ENCODE assay signal across 12 mouse cellular contexts in genomic region chr2:115723452-115723851, GRCm38 (mm10).
DNase-seq lines count a peak whose midpoint lies in the region; ATAC-seq and TF ChIP-seq lines count a peak whose summit lies in the region.
"Had no signal": no experiment of that assay in that cellular context is flagged by ENCODE, and none has a peak within 500 bp of the region (broad histone marks: within the 10 kb centered on the region; RNA-seq: fewer than 3 reads in every experiment).

No protein-coding gene starts in this region.

- H3K27ac ChIP-seq in forebrain, embryonic 10.5 days = peak overlapping the region; percentile 12; the same call in 1 of the 2 replicates
- H3K27ac ChIP-seq in forebrain, embryonic 11.5 days (ENCODE audit: low read depth, low read length) = no peak overlapping the region
- no peak overlapping the region for H3K27ac ChIP-seq in liver, adult 2 months (replicated peaks; ENCODE audit: insufficient read depth, low read depth, low read length)
- H3K27ac ChIP-seq in forebrain, embryonic 12.5 days = peak overlapping the region; percentile 54; the same call in 1 of the 2 replicates
- H3K27ac ChIP-seq in midbrain, embryonic 16.5 days (ENCODE audit: low read length) = no peak overlapping the region
- no peak overlapping the region for H3K27ac ChIP-seq in layer of hippocampus, adult 2 months
- H3K27ac ChIP-seq: liver, embryonic 12.5 days had no signal

- ATAC-seq in forebrain, embryonic 11.5 days (replicated peaks; ENCODE audit: low FRiP score) = no peak; the same call in 1 of the 2 replicates
- peak; percentile 45 for ATAC-seq in forebrain, embryonic 12.5 days (ENCODE audit: low FRiP score)
- ATAC-seq in midbrain, embryonic 16.5 days = peak; percentile 63
- ATAC-seq: inflammation-experienced regulatory T-cells, adult 6 months; liver, embryonic 12.5 days had no signal

- H3K79me2 ChIP-seq in liver, adult 2 months (ENCODE audit: control insufficient read depth, insufficient read depth, low read length) = no peaks in the 10 kb centered on the region

- peaks cover 43% of the 10 kb centered on the region for H3K27me3 ChIP-seq in forebrain, embryonic 10.5 days (ENCODE audit: poor library complexity, severe bottlenecking)
- no peaks in the 10 kb centered on the region for H3K27me3 ChIP-seq in forebrain, embryonic 11.5 days (ENCODE audit: control insufficient read depth, insufficient read depth, low read length)
- H3K27me3 ChIP-seq in liver, adult 2 months (ENCODE audit: control insufficient read depth, insufficient read depth, low read length) = no peaks in the 10 kb centered on the region
- H3K27me3 ChIP-seq in forebrain, embryonic 12.5 days = no peaks in the 10 kb centered on the region
- no peaks in the 10 kb centered on the region for H3K27me3 ChIP-seq in midbrain, embryonic 16.5 days (ENCODE audit: control insufficient read depth, insufficient read depth, low read depth, low read length)
- H3K27me3 ChIP-seq: liver, embryonic 12.5 days had no signal

- WGBS in forebrain, embryonic 10.5 days = 25% methylated on average over 8 of the region's 8 CpGs
- WGBS in forebrain, embryonic 11.5 days = 22% methylated on average over 8 of the region's 8 CpGs
- 75% methylated on average over 8 of the region's 8 CpGs for WGBS in liver, adult 2 months
- WGBS in forebrain, embryonic 12.5 days = 14% methylated on average over 8 of the region's 8 CpGs
- 16% methylated on average over 8 of the region's 8 CpGs for WGBS in midbrain, embryonic 16.5 days

- peaks cover 17% of the 10 kb centered on the region for H3K36me3 ChIP-seq in forebrain, embryonic 10.5 days (replicated peaks)
- H3K36me3 ChIP-seq in forebrain, embryonic 11.5 days (ENCODE audit: control insufficient read depth, insufficient read depth, low read length) = no peaks in the 10 kb centered on the region
- no peaks in the 10 kb centered on the region for H3K36me3 ChIP-seq in liver, adult 2 months (ENCODE audit: control insufficient read depth, insufficient read depth, low read length)
- H3K36me3 ChIP-seq in forebrain, embryonic 12.5 days (replicated peaks) = peaks cover 13% of the 10 kb centered on the region; the same call in 1 of the 2 replicates
- peaks cover 4% of the 10 kb centered on the region for H3K36me3 ChIP-seq in midbrain, embryonic 16.5 days (ENCODE audit: control insufficient read depth, insufficient read depth, low read length)

- H3K9ac ChIP-seq in forebrain, embryonic 11.5 days (ENCODE audit: low read length) = no peak overlapping the region
- H3K9ac ChIP-seq in liver, adult 2 months (ENCODE audit: low read depth, low read length) = no peak overlapping the region
- H3K9ac ChIP-seq in forebrain, embryonic 12.5 days = no peak overlapping the region
- H3K9ac ChIP-seq in midbrain, embryonic 16.5 days (ENCODE audit: low read depth, low read length) = no peak overlapping the region
- H3K9ac ChIP-seq: liver, embryonic 12.5 days had no signal

- no peak overlapping the region for H3K4me3 ChIP-seq in forebrain, embryonic 10.5 days
- H3K4me3 ChIP-seq in forebrain, embryonic 11.5 days (ENCODE audit: low read depth, low read length) = no peak overlapping the region
- no peak overlapping the region for H3K4me3 ChIP-seq in liver, adult 2 months (ENCODE audit: insufficient read depth, low read depth, low read length)
- no peak overlapping the region for H3K4me3 ChIP-seq in forebrain, embryonic 12.5 days (replicated peaks)
- H3K4me3 ChIP-seq in midbrain, embryonic 16.5 days (ENCODE audit: low read depth, low read length) = no peak overlapping the region
- H3K4me3 ChIP-seq in layer of hippocampus, adult 2 months = no peak overlapping the region
- H3K4me3 ChIP-seq: erythroblast, embryonic 14.5 days; liver, embryonic 12.5 days had no signal

- peaks cover 50% of the 10 kb centered on the region for H3K4me1 ChIP-seq in forebrain, embryonic 10.5 days
- peaks cover 6% of the 10 kb centered on the region; the same call in 1 of the 2 replicates for H3K4me1 ChIP-seq in forebrain, embryonic 11.5 days (replicated peaks; ENCODE audit: control insufficient read depth, insufficient read depth, low read length)
- no peaks in the 10 kb centered on the region for H3K4me1 ChIP-seq in liver, adult 2 months (ENCODE audit: control insufficient read depth, insufficient read depth, low read length)
- peaks cover 41% of the 10 kb centered on the region for H3K4me1 ChIP-seq in forebrain, embryonic 12.5 days
- H3K4me1 ChIP-seq in midbrain, embryonic 16.5 days (ENCODE audit: control insufficient read depth, insufficient read depth, low read length) = peaks cover 10% of the 10 kb centered on the region
- H3K4me1 ChIP-seq: liver, embryonic 12.5 days had no signal

- no peak for TF ChIP-seq POLR2A in liver, adult 2 months (IDR thresholded peaks at IDR 0.05; ENCODE audit: extremely low read depth, insufficient read depth, low read length)

- no peak for DNase-seq in forebrain, embryonic 10.5 days (ENCODE audit: extremely low spot score, low spot score)
- no peak for DNase-seq in forebrain, embryonic 11.5 days (ENCODE audit: low spot score)
- peak; percentile 10 for DNase-seq in liver, adult 2 months (ENCODE audit: extremely low read depth, low read depth, low spot score)
- no peak for DNase-seq in liver
- no peak for DNase-seq in layer of hippocampus, adult 2 months (ENCODE audit: low spot score in 2 of 2)
- no peak for DNase-seq in spleen, postnatal 10 days (ENCODE audit: low spot score in 2 of 2)
- DNase-seq: heart, adult 18-20 months had no signal

- peaks cover 18% of the 10 kb centered on the region for H3K9me3 ChIP-seq in forebrain, embryonic 10.5 days
- peaks cover 2% of the 10 kb centered on the region; the same call in 1 of the 2 replicates for H3K9me3 ChIP-seq in forebrain, embryonic 11.5 days (ENCODE audit: control insufficient read depth, low read length)
- peaks cover 6% of the 10 kb centered on the region for H3K9me3 ChIP-seq in forebrain, embryonic 12.5 days
- peaks cover 8% of the 10 kb centered on the region; the same call in 1 of the 2 replicates for H3K9me3 ChIP-seq in midbrain, embryonic 16.5 days (replicated peaks; ENCODE audit: control insufficient read depth, low read length, poor library complexity, severe bottlenecking)

- H3K4me2 ChIP-seq in forebrain, embryonic 11.5 days (ENCODE audit: low read depth, low read length, severe bottlenecking) = no peak overlapping the region
- H3K4me2 ChIP-seq in forebrain, embryonic 12.5 days = no peak overlapping the region
- no peak overlapping the region for H3K4me2 ChIP-seq in midbrain, embryonic 16.5 days (ENCODE audit: low read length)
- H3K4me2 ChIP-seq: liver, embryonic 12.5 days had no signal

- TF ChIP-seq CTCF in liver, adult 2 months (IDR thresholded peaks at IDR 0.05; ENCODE audit: low read depth, low read length) = no peak
- no peak for TF ChIP-seq CTCF in layer of hippocampus, adult 2 months (conservative IDR thresholded peaks at IDR 0.05)

Comparison
In these comparisons a context has a peak if more than half of its experiments do, and no peak if none do; other contexts are left out.
1. H3K27ac ChIP-seq: peak in forebrain, embryonic 10.5 days (single experiment) and forebrain, embryonic 12.5 days (single experiment); none in forebrain, embryonic 11.5 days (single experiment), liver, adult 2 months (single experiment), midbrain, embryonic 16.5 days (single experiment) and layer of hippocampus, adult 2 months (single experiment).